8 mouse cellular contexts compared by ENCODE assay signal in genomic region chr1:168391617-168392499, GRCm38 (mm10). TPM values are rescaled to one million over a fixed set of nuclear protein-coding genes. Genes with fewer than 3 reads are reported as not detected.
DNase-seq lines count a peak whose midpoint lies in the region; ATAC-seq lines count a peak whose summit lies in the region.

No protein-coding gene starts in this region.

- H3K27ac ChIP-seq in neural tube, embryonic 12.5 days: no peak overlapping the region

- H3K4me1 ChIP-seq in neural tube, embryonic 12.5 days: peaks cover 33% of the 10 kb centered on the region

- peak overlapping the region; percentile 34 for H3K4me2 ChIP-seq in neural tube, embryonic 12.5 days (replicated peaks)

- 27% methylated on average over 20 of the region's 20 CpGs for WGBS in neural tube, embryonic 12.5 days

- H3K4me3 ChIP-seq in neural tube, embryonic 12.5 days: no peak overlapping the region

- intact Hi-C loops in heart, postnatal 10 days (cut with DNase I): loop anchor here (1.0 kb wide), 1 partner anchor 38 kb away; no protein-coding TSS in a partner anchor

- H3K9ac ChIP-seq in neural tube, embryonic 12.5 days: no peak overlapping the region

- no peaks in the 10 kb centered on the region for H3K27me3 ChIP-seq in neural tube, embryonic 12.5 days (replicated peaks)

- H3K9me3 ChIP-seq in neural tube, embryonic 12.5 days: no peaks in the 10 kb centered on the region

- peak; percentile 70 for ATAC-seq in neural tube, embryonic 12.5 days (ENCODE audit: low FRiP score, low read depth)
- ATAC-seq in megakaryocyte, adult 5-6 weeks (ENCODE audit: poor library complexity, severe bottlenecking): no peak

- DNase-seq in cerebellum, adult 11 months: peak; percentile 22
- no peak for DNase-seq in cerebellum, adult 11-12 months
- DNase-seq in ES-CJ7 (ENCODE audit: low read depth, low spot score): peak; percentile 66
- peak; percentile 85 for DNase-seq in embryo, embryonic 11 days
- peak; percentile 71 to 75 for DNase-seq in heart, postnatal 10 days
- DNase-seq in kidney, postnatal 36 days: peak; percentile 59 to 72

- peaks cover 6% of the 10 kb centered on the region; the same call in 1 of the 2 replicates for H3K36me3 ChIP-seq in neural tube, embryonic 12.5 days

RNA-seq across cellular contexts. Expression of gene Pbx1, which starts 40.2 kb away (rescaled TPM):
- 10 to 100 TPM; 67.4 to 78.3 TPM for total RNA-seq in heart, postnatal 10 days (2021)
- 43.9 and 53.7 TPM in 2 replicates for polyA plus RNA-seq in neural tube, embryonic 12.5 days (2016; fragmentation: Nextera tagmentation; extraction: Ambion mirVana)
- 11.6 and 14.0 TPM in 2 replicates for total RNA-seq in megakaryocyte, adult 5-6 weeks (2015)
- total RNA-seq in megakaryocyte, adult 5-6 weeks (2017): 11.2 and 17.6 TPM in 2 replicates
